Mouse (Mus musculus): ENCODE data around the gene Thoc3. TPM values are rescaled to one million over a fixed set of nuclear protein-coding genes. Genes with fewer than 3 reads are reported as not detected.
A peak's percentile ranks its signal among the peaks of the same experiment; 100 is the strongest.

Gene Thoc3
- polyA plus RNA-seq, 1 experiment from 2014 or later, result 146 TPM

GRCm38 (mm10) chr13:54459282-54459681 is 9.4 kb downstream of the Thoc3 start:
- ATAC-seq (replicated peaks; ENCODE audit: low FRiP score), result no peak

DNA sequence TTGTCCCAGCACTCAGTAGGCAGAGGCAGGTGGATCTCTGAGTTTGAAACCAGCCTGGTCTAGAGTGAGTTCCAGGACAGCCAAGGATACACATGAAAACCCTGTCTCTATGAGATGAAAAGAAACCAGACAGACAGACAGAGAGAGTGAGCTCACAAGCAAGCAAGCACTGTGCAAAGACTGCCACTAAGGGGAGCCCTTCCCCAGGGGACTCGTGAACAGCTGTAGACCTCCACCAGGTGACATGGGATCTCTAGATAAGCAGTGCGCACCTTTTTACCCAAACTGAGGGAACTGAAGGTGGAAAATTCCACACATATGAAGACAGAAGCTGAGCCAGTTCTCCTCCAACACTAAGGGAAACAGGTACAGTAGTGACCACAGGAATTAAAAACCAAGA is 11.6 kb downstream of the Thoc3 start:
- no peak overlapping the region for H3K9ac ChIP-seq (ENCODE audit: low read length)
- H3K9me3 ChIP-seq (ENCODE audit: control insufficient read depth, low read length), result no peaks in the 10 kb centered on the region
- H3K4me1 ChIP-seq (replicated peaks; ENCODE audit: control insufficient read depth, insufficient read depth, low read length), result no peaks in the 10 kb centered on the region
- H3K36me3 ChIP-seq (ENCODE audit: control insufficient read depth, insufficient read depth, low read length), result peaks cover 8% of the 10 kb centered on the region; the same call in 1 of the 2 replicates
- no peak for DNase-seq (ENCODE audit: low spot score)
- 85% methylated on average over 2 of the region's 2 CpGs for WGBS
- no peak for ATAC-seq (replicated peaks; ENCODE audit: low FRiP score)
- H3K4me2 ChIP-seq (ENCODE audit: low read depth, low read length, severe bottlenecking), result no peak overlapping the region
- no peak overlapping the region for H3K27ac ChIP-seq (ENCODE audit: low read depth, low read length)
- H3K4me3 ChIP-seq (ENCODE audit: low read depth, low read length), result no peak overlapping the region
- H3K27me3 ChIP-seq (ENCODE audit: control insufficient read depth, insufficient read depth, low read length), result no peaks in the 10 kb centered on the region

More at GRCm38 (mm10) chr13:54459282-54459681, 9.4 kb downstream of the Thoc3 start:
- no peaks in the 10 kb centered on the region for H3K27me3 ChIP-seq (ENCODE audit: control insufficient read depth, insufficient read depth, low read length)
- H3K9ac ChIP-seq (ENCODE audit: low read length), result no peak overlapping the region
- H3K4me1 ChIP-seq (replicated peaks; ENCODE audit: control insufficient read depth, insufficient read depth, low read length), result no peaks in the 10 kb centered on the region
- WGBS, result 90% methylated on average over 4 of the region's 4 CpGs
- no peak overlapping the region for H3K27ac ChIP-seq (ENCODE audit: low read depth, low read length)
- peaks cover 3% of the 10 kb centered on the region; the same call in 1 of the 2 replicates for H3K9me3 ChIP-seq (ENCODE audit: control insufficient read depth, low read length)
- H3K36me3 ChIP-seq (ENCODE audit: control insufficient read depth, insufficient read depth, low read length), result peaks cover 19% of the 10 kb centered on the region
- H3K4me3 ChIP-seq (ENCODE audit: low read depth, low read length), result no peak overlapping the region
- H3K4me2 ChIP-seq (ENCODE audit: low read depth, low read length, severe bottlenecking), result no peak overlapping the region
- DNase-seq (ENCODE audit: low spot score), result no peak

DNA sequence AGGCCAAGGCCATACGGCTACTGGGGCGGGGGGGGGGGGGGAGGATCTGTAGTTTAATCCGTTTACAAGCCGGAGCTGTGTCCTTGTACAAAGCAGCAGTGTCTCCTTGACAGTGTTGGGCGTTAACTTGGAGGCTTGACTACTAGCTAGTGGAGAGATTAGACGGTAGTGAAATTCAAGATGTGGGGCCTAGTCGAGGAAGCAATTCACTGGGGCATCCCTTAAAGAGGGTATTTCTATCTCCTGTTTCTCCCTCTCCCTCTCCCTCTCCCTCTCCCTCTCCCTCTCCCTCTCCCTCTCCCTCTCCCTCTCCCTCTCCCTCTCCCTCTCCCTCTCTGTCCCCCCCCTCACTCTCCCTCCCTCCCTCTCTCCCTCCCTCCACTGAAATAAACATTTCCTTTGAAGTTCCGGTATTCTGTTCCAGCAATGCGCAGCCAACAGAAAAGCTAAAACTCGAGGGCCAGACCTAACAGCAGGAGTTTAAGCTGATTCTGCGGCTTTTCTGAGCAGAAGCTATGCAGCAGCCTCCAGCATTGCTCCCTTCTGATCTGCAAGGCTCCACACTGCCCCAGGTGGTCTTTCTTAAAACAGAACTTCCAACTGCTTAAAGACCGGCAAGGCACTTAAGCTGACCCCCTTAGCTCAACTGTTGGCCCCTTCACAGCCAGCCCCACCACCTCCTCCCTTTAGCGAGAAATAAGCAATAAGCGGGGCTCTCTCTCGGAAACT is 21.0 kb downstream of the Thoc3 start:
- Histone ChIP-seq H3K36me3 (ENCODE audit: control insufficient read depth, insufficient read depth, low read length) (no peaks in the 10 kb centered on the region), H3K4me1 (replicated peaks; ENCODE audit: control insufficient read depth, insufficient read depth, low read length) (peaks cover 3% of the 10 kb centered on the region; the same call in 1 of the 2 replicates), H3K27me3 (ENCODE audit: control insufficient read depth, insufficient read depth, low read length) (no peaks in the 10 kb centered on the region), H3K9ac (ENCODE audit: low read length) (no peak overlapping the region), H3K4me3 (ENCODE audit: low read depth, low read length) (no peak overlapping the region), H3K4me2 (ENCODE audit: low read depth, low read length, severe bottlenecking) (0 out of 2 replicates have a peak overlapping the region, but pooled peaks have one; percentile 27), H3K9me3 (ENCODE audit: control insufficient read depth, low read length) (no peaks in the 10 kb centered on the region), H3K27ac (ENCODE audit: low read depth, low read length) (no peak overlapping the region)
- DNase-seq (ENCODE audit: low spot score) (peak; percentile 72), ATAC-seq (replicated peaks; ENCODE audit: low FRiP score) (peak; percentile 60)
- WGBS, result under 1% methylated on average over 14 of the region's 15 CpGs

DNA sequence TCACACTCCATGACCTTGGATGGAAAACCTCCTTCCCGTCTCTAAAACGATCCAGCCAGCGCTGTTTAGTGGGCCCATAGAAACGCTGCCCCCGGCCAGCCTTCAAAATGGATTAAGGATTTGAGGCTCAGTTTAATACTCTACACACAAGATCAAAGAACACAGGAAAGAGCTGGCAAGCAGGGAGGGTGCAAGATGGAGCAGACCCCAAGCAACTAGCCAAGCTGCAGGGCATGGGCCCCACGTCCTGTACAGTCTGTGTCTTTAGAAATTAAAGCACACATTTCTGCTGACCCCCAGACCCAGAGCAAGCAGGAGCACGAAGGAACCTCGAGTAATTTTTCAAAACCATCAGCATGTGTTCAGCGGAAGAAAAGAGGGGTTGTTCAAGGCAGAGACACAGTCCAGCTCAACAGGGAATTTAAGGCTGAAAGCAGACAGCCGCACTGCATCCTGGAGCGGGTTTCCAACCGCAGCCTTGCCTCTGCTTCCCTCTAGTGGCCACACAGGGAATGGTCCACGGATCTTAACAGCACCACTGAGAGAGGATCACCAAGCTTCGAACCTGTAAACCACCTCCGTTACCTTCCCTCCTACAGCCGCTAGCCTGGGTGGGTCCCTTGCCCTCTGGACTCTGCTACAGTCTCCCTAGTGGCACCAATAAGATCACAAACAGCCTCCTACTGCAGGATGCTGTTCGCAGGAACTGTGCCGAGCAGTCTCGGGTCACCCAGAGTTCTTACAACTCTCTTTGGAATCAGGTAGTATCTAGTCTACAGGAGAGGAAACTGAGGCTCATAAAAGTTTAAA is 21.8 kb downstream of the Thoc3 start:
- Histone ChIP-seq H3K4me2 (ENCODE audit: low read depth, low read length, severe bottlenecking) (no peak overlapping the region), H3K9ac (ENCODE audit: low read length) (no peak overlapping the region)
- WGBS, result 21% methylated on average over 19 of the region's 19 CpGs

DNA sequence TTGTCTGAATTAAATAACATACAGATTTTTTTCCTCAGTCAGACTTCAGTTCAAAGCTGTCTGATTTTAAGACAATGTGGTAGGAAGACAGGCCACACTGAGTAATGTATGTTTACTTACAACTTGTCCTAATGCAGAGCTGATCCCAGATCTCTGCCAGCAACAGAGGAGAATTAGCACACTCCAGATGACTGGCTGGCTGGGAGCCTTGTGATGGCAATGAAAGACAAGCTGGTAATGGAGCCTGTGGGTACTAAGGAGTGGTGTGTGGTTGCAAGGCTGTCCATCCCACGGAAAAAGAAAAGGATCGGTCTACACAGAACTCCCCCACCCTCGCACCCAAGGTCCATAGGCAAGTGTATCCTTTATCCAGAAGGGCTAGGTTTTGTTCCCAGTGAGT is 25.0 kb downstream of the Thoc3 start:
- WGBS, result 81% methylated on average over 3 of the region's 3 CpGs
- no peak overlapping the region for H3K4me2 ChIP-seq (ENCODE audit: low read depth, low read length, severe bottlenecking)
- H3K4me3 ChIP-seq (ENCODE audit: low read depth, low read length), result no peak overlapping the region
- DNase-seq (ENCODE audit: low spot score) (no peak), ATAC-seq (replicated peaks; ENCODE audit: low FRiP score) (no peak)
- H3K36me3 ChIP-seq (ENCODE audit: control insufficient read depth, insufficient read depth, low read length), result no peaks in the 10 kb centered on the region
- no peak overlapping the region for H3K9ac ChIP-seq (ENCODE audit: low read length)
- peaks cover 3% of the 10 kb centered on the region; the same call in 1 of the 2 replicates for H3K4me1 ChIP-seq (replicated peaks; ENCODE audit: control insufficient read depth, insufficient read depth, low read length)
- no peak overlapping the region for H3K27ac ChIP-seq (ENCODE audit: low read depth, low read length)
- no peaks in the 10 kb centered on the region for H3K27me3 ChIP-seq (ENCODE audit: control insufficient read depth, insufficient read depth, low read length)
- H3K9me3 ChIP-seq (ENCODE audit: control insufficient read depth, low read length), result no peaks in the 10 kb centered on the region

More for the DNA sequence above, 21.8 kb downstream of the Thoc3 start:
- Histone ChIP-seq H3K27me3 (ENCODE audit: control insufficient read depth, insufficient read depth, low read length) (no peaks in the 10 kb centered on the region), H3K27ac (ENCODE audit: low read depth, low read length) (no peak overlapping the region), H3K4me3 (ENCODE audit: low read depth, low read length) (no peak overlapping the region), H3K36me3 (ENCODE audit: control insufficient read depth, insufficient read depth, low read length) (no peaks in the 10 kb centered on the region), H3K4me1 (replicated peaks; ENCODE audit: control insufficient read depth, insufficient read depth, low read length) (peaks cover 3% of the 10 kb centered on the region; the same call in 1 of the 2 replicates), H3K9me3 (ENCODE audit: control insufficient read depth, low read length) (no peaks in the 10 kb centered on the region)
- ATAC-seq (replicated peaks; ENCODE audit: low FRiP score) (peak; percentile 56), DNase-seq (ENCODE audit: low spot score) (peak; percentile 92)

GRCm38 (mm10) chr13:54439912-54440311 is 28.7 kb downstream of the Thoc3 start:
- Histone ChIP-seq H3K4me2 (ENCODE audit: low read depth, low read length, severe bottlenecking) (no peak overlapping the region), H3K4me3 (ENCODE audit: low read depth, low read length) (no peak overlapping the region), H3K9me3 (ENCODE audit: control insufficient read depth, low read length) (no peaks in the 10 kb centered on the region), H3K27ac (ENCODE audit: low read depth, low read length) (no peak overlapping the region), H3K4me1 (replicated peaks; ENCODE audit: control insufficient read depth, insufficient read depth, low read length) (no peaks in the 10 kb centered on the region), H3K9ac (ENCODE audit: low read length) (no peak overlapping the region), H3K27me3 (ENCODE audit: control insufficient read depth, insufficient read depth, low read length) (no peaks in the 10 kb centered on the region), H3K36me3 (ENCODE audit: control insufficient read depth, insufficient read depth, low read length) (no peaks in the 10 kb centered on the region)
- ATAC-seq (replicated peaks; ENCODE audit: low FRiP score) (no peak), DNase-seq (ENCODE audit: low spot score) (no peak)
- 72% methylated on average over 7 of the region's 7 CpGs for WGBS

DNA sequence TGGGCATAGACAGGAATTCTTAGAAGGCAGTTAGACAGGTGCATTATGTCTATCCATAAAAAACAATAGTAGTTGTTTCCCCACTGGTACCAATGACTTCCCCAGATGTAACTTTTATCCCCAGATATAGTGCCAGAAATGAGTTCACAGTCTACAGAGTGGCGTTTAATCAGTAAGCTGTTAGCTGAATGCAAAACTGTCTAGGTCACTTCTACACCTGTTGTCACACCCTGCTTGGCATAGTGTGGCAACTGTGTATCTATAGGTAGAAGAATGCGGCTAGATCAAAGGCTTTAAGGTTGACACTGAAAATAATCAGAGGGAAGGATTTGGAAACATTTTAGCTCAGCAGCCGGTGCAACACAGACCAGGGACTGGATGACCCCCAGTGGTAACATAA is 29.8 kb downstream of the Thoc3 start:
- no peak for ATAC-seq (replicated peaks; ENCODE audit: low FRiP score)

GRCm38 (mm10) chr13:54437083-54437482 is 31.6 kb downstream of the Thoc3 start:
- Histone ChIP-seq H3K27ac (ENCODE audit: low read depth, low read length) (no peak overlapping the region), H3K4me2 (ENCODE audit: low read depth, low read length, severe bottlenecking) (no peak overlapping the region), H3K4me3 (ENCODE audit: low read depth, low read length) (no peak overlapping the region), H3K4me1 (replicated peaks; ENCODE audit: control insufficient read depth, insufficient read depth, low read length) (no peaks in the 10 kb centered on the region), H3K27me3 (ENCODE audit: control insufficient read depth, insufficient read depth, low read length) (no peaks in the 10 kb centered on the region), H3K36me3 (ENCODE audit: control insufficient read depth, insufficient read depth, low read length) (no peaks in the 10 kb centered on the region), H3K9ac (ENCODE audit: low read length) (no peak overlapping the region), H3K9me3 (ENCODE audit: control insufficient read depth, low read length) (no peaks in the 10 kb centered on the region)
- WGBS, result 91% methylated on average over 6 of the region's 6 CpGs
- ATAC-seq (replicated peaks; ENCODE audit: low FRiP score) (no peak), DNase-seq (ENCODE audit: low spot score) (no peak)

More for the DNA sequence above, 29.8 kb downstream of the Thoc3 start:
- no peak for DNase-seq (ENCODE audit: low spot score)
- Histone ChIP-seq H3K9ac (ENCODE audit: low read length) (no peak overlapping the region), H3K4me2 (ENCODE audit: low read depth, low read length, severe bottlenecking) (no peak overlapping the region), H3K27ac (ENCODE audit: low read depth, low read length) (no peak overlapping the region), H3K9me3 (ENCODE audit: control insufficient read depth, low read length) (no peaks in the 10 kb centered on the region), H3K4me1 (replicated peaks; ENCODE audit: control insufficient read depth, insufficient read depth, low read length) (no peaks in the 10 kb centered on the region), H3K36me3 (ENCODE audit: control insufficient read depth, insufficient read depth, low read length) (no peaks in the 10 kb centered on the region), H3K4me3 (ENCODE audit: low read depth, low read length) (no peak overlapping the region), H3K27me3 (ENCODE audit: control insufficient read depth, insufficient read depth, low read length) (no peaks in the 10 kb centered on the region)
- 91% methylated on average over 3 of the region's 3 CpGs for WGBS
